Comparison of ENCODE assay signal across 8 mouse cellular contexts in genomic region chr16:17486505-17486904, GRCm38 (mm10). TPM values are rescaled to one million over a fixed set of nuclear protein-coding genes. Genes with fewer than 3 reads are reported as not detected.
A peak's percentile ranks its signal among the peaks of the same experiment; 100 is the strongest.
DNase-seq lines count a peak whose midpoint lies in the region; ATAC-seq and TF ChIP-seq lines count a peak whose summit lies in the region.

No protein-coding gene starts in this region.

- peaks cover 9% of the 10 kb centered on the region; the same call in 1 of the 2 replicates for H3K36me3 ChIP-seq in intestine, embryonic 16.5 days (ENCODE audit: control insufficient read depth, insufficient read depth, low read length)

- no peak for TF ChIP-seq CTCF in brain, embryonic 14.5 days (IDR thresholded peaks at IDR 0.05; ENCODE audit: borderline replicate concordance, extremely low read depth, insufficient read depth, insufficient read length)

- no peaks in the 10 kb centered on the region for H3K27me3 ChIP-seq in intestine, embryonic 16.5 days (replicated peaks; ENCODE audit: control insufficient read depth, insufficient read depth, low read length)

- H3K4me3 ChIP-seq in intestine, embryonic 16.5 days (ENCODE audit: low read length): no peak overlapping the region

- no peaks in the 10 kb centered on the region for H3K9me3 ChIP-seq in intestine, embryonic 16.5 days (ENCODE audit: control insufficient read depth, low read length)

- intact Hi-C loops in heart, postnatal 25 days (cut with DNase I): no loop called here

- H3K4me2 ChIP-seq in intestine, embryonic 16.5 days (ENCODE audit: low read depth, low read length): no peak overlapping the region

- ATAC-seq in intestine, embryonic 16.5 days: no peak

- WGBS in intestine, embryonic 16.5 days: 19% methylated on average over 3 of the region's 3 CpGs

- no peak overlapping the region for H3K27ac ChIP-seq in intestine, embryonic 16.5 days (ENCODE audit: low read length)

- peak; percentile 90 for DNase-seq in heart, adult 11 months
- DNase-seq in heart, postnatal 25 days (ENCODE audit: low spot score): no peak
- peak; percentile 89 for DNase-seq in MN1 (ENCODE audit: low spot score)
- DNase-seq in brain, embryonic 14.5 days (ENCODE audit: low read depth): peak; percentile 46
- DNase-seq in kidney, postnatal 36 days: peak; percentile 58 to 85
- DNase-seq in yolk sac, embryonic 10.5 days (ENCODE audit: low spot score): no peak
- no peak for DNase-seq in spleen, postnatal 36 days (ENCODE audit: low spot score in 2 of 2)

- peaks cover 9% of the 10 kb centered on the region; the same call in 1 of the 2 replicates for H3K4me1 ChIP-seq in intestine, embryonic 16.5 days (ENCODE audit: control insufficient read depth, insufficient read depth, low read length)

- TF ChIP-seq POLR2A in brain, embryonic 14.5 days (IDR thresholded peaks at IDR 0.05; ENCODE audit: borderline replicate concordance, extremely low read depth, insufficient read depth, insufficient read length, poor library complexity, severe bottlenecking): no peak

- no peak overlapping the region for H3K9ac ChIP-seq in intestine, embryonic 16.5 days (ENCODE audit: low read depth, low read length)

RNA-seq across cellular contexts. Expression of gene Aifm3, which starts 2.9 kb away (rescaled TPM):
- total RNA-seq in heart, postnatal 25 days (2021): under 1 TPM in 1 of 2 experiments, not detected in 1; 0.28 TPM
- polyA plus RNA-seq in brain, embryonic 14.5 days (2012; rRNA removed): 16.6 and 17.4 TPM in 2 replicates
- 8.9 and 9.7 TPM in 2 replicates for polyA plus RNA-seq in intestine, embryonic 16.5 days (2015; fragmentation: Nextera tagmentation; extraction: Ambion mirVana)

RNA-seq across cellular contexts. Expression of gene Lztr1, which starts 22.0 kb away (rescaled TPM):
- total RNA-seq in heart, postnatal 25 days (2021): 10 to 100 TPM; 34.3 to 35.0 TPM
- polyA plus RNA-seq in brain, embryonic 14.5 days (2012; rRNA removed): 309 and 395 TPM in 2 replicates
- 96.8 and 128 TPM in 2 replicates for polyA plus RNA-seq in intestine, embryonic 16.5 days (2015; fragmentation: Nextera tagmentation; extraction: Ambion mirVana)

RNA-seq across cellular contexts. Expression of gene Crkl, which starts 34.7 kb away (rescaled TPM):
- total RNA-seq in heart, postnatal 25 days (2021): 10 to 100 TPM; 25.3 to 29.3 TPM
- polyA plus RNA-seq in brain, embryonic 14.5 days (2012; rRNA removed): 58.5 and 66.4 TPM in 2 replicates
- 42.7 and 42.9 TPM in 2 replicates for polyA plus RNA-seq in intestine, embryonic 16.5 days (2015; fragmentation: Nextera tagmentation; extraction: Ambion mirVana)

RNA-seq across cellular contexts. Expression of gene Thap7, which starts 44.4 kb away (rescaled TPM):
- total RNA-seq in heart, postnatal 25 days (2021): 10 to 100 TPM; 13.1 to 14.7 TPM
- 75.1 and 103 TPM in 2 replicates for polyA plus RNA-seq in brain, embryonic 14.5 days (2012; rRNA removed)
- polyA plus RNA-seq in intestine, embryonic 16.5 days (2015; fragmentation: Nextera tagmentation; extraction: Ambion mirVana): 59.3 and 61.4 TPM in 2 replicates

Comparison
In these comparisons a context has a peak if more than half of its experiments do, and no peak if none do; other contexts are left out.
1. DNase-seq: peak in heart, adult 11 months (single experiment), MN1 (single experiment), brain, embryonic 14.5 days (single experiment) and kidney, postnatal 36 days (2 of 2); none in heart, postnatal 25 days (single experiment), yolk sac, embryonic 10.5 days (single experiment) and spleen, postnatal 36 days (0 of 2).